Mouse (Mus musculus): Measurements from ENCODE around the gene Nfyc.

DNA sequence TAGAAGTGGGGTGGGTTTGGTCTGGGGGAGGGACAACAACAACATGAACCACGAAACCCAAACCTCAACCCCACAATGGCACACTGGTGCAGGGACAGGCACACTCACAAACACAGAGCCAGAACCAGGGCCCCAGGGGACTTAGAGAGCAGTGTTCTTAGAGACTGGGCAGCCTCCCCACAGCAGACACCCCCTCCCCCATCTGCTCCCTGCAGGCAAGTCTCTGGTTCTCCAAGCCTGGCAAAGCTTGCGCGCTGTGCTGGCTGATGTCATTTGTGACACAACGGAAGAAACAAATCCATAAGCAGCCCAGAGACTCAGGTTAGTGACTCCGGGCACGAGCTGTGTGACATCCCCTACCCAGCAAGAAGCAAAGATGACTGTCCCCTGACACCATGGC is 90.1 kb downstream of the Nfyc start:
- TF ChIP-seq CTCF (IDR thresholded peaks at IDR 0.05; ENCODE audit: insufficient read depth, low read depth, low read length), result no peak
- no peak for TF ChIP-seq POLR2A (IDR thresholded peaks at IDR 0.05; ENCODE audit: insufficient read depth, low read depth, low read length)

All from olfactory bulb, adult 2 months (tissue).